29 mouse cellular contexts compared by ENCODE assay signal in genomic region chr2:70793276-70793675, GRCm38 (mm10). TPM values are rescaled to one million over a fixed set of nuclear protein-coding genes. Genes with fewer than 3 reads are reported as not detected.
A peak's percentile ranks its signal among the peaks of the same experiment; 100 is the strongest.
DNase-seq lines count a peak whose midpoint lies in the region; ATAC-seq and TF ChIP-seq lines count a peak whose summit lies in the region.
"Had no signal": no experiment of that assay in that cellular context is flagged by ENCODE, and none has a peak within 500 bp of the region (broad histone marks: within the 10 kb centered on the region; RNA-seq: fewer than 3 reads in every experiment).

No protein-coding gene starts in this region.

- H3K27me3 ChIP-seq in midbrain, embryonic 11.5 days (ENCODE audit: control insufficient read depth, insufficient read depth, low read length): no peaks in the 10 kb centered on the region
- H3K27me3 ChIP-seq in midbrain, embryonic 10.5 days (ENCODE audit: low read depth, poor library complexity, severe bottlenecking): no peaks in the 10 kb centered on the region
- H3K27me3 ChIP-seq in CH12.LX (replicated peaks): no peaks in the 10 kb centered on the region
- H3K27me3 ChIP-seq: embryonic facial prominence, embryonic 13.5 days; forebrain, embryonic 12.5 days; forebrain, embryonic 15.5 days; heart, embryonic 12.5 days; heart, embryonic 15.5 days; hindbrain, embryonic 13.5 days; intestine, embryonic 15.5 days had no signal

- no peak for ATAC-seq in midbrain, embryonic 11.5 days (ENCODE audit: low FRiP score)
- ATAC-seq in inflammation-experienced regulatory T-cells, adult 6 months: peak; percentile 58
- ATAC-seq: forebrain, embryonic 15.5 days; hindbrain, embryonic 16.5 days; intestine, embryonic 15.5 days had no signal

- TF ChIP-seq EP300 in CH12.LX (IDR thresholded peaks at IDR 0.05; ENCODE audit: low read length): no peak

- in situ Hi-C loops in CH12.LX (cut with MboI; ENCODE audit: low pct_ligation_motif_present, low pct_unique_long_range_greater_than_20kb, low sequenced_read_pairs): no loop called here

- H3K79me2 ChIP-seq in CH12.LX (replicated peaks; ENCODE audit: control insufficient read depth, extremely low read depth, insufficient read depth, poor library complexity, severe bottlenecking): peaks cover 26% of the 10 kb centered on the region

- no peak for TF ChIP-seq POLR2A in CH12.LX (IDR thresholded peaks at IDR 0.05; ENCODE audit: low read depth, low read length)

- H3K27ac ChIP-seq in midbrain, embryonic 11.5 days (ENCODE audit: low read depth, low read length): no peak overlapping the region
- no peak overlapping the region for H3K27ac ChIP-seq in midbrain, embryonic 10.5 days (replicated peaks)
- H3K27ac ChIP-seq in CH12.LX (ENCODE audit: insufficient read depth, low read depth): no peak overlapping the region; the same call in 1 of the 2 replicates
- H3K27ac ChIP-seq: embryonic facial prominence, embryonic 10.5 days; embryonic facial prominence, embryonic 13.5 days; forebrain, embryonic 12.5 days; forebrain, embryonic 15.5 days; heart, embryonic 15.5 days; hindbrain, embryonic 10.5 days; hindbrain, embryonic 13.5 days; intestine, embryonic 15.5 days had no signal

- no peaks in the 10 kb centered on the region for H3K4me1 ChIP-seq in midbrain, embryonic 11.5 days (ENCODE audit: control insufficient read depth, insufficient read depth, low read length)
- no peaks in the 10 kb centered on the region for H3K4me1 ChIP-seq in midbrain, embryonic 10.5 days
- H3K4me1 ChIP-seq in CH12.LX (ENCODE audit: control insufficient read depth in 1 of 2, insufficient read depth in 2 of 2): peaks cover 0 to 17% of the 10 kb centered on the region in 2 experiments; a peak in 2 of 4 replicates
- H3K4me1 ChIP-seq: embryonic facial prominence, embryonic 10.5 days; embryonic facial prominence, embryonic 13.5 days; forebrain, embryonic 12.5 days; forebrain, embryonic 15.5 days; hindbrain, embryonic 10.5 days; hindbrain, embryonic 13.5 days; intestine, embryonic 15.5 days had no signal

- H3K9ac ChIP-seq in midbrain, embryonic 11.5 days (ENCODE audit: low read length): no peak overlapping the region
- H3K9ac ChIP-seq in CH12.LX (ENCODE audit: insufficient read depth, low read depth): peak overlapping the region; percentile 39; the same call in 1 of the 2 replicates
- H3K9ac ChIP-seq: embryonic facial prominence, embryonic 13.5 days; forebrain, embryonic 12.5 days; forebrain, embryonic 15.5 days; heart, embryonic 12.5 days; heart, embryonic 15.5 days; hindbrain, embryonic 13.5 days; intestine, embryonic 15.5 days had no signal

- H3K36me3 ChIP-seq in midbrain, embryonic 11.5 days (ENCODE audit: control insufficient read depth, insufficient read depth, low read length): no peaks in the 10 kb centered on the region
- peaks cover 28% of the 10 kb centered on the region for H3K36me3 ChIP-seq in midbrain, embryonic 10.5 days
- peaks cover 0 to 9% of the 10 kb centered on the region in 2 experiments for H3K36me3 ChIP-seq in CH12.LX (replicated peaks in 1 of 2; ENCODE audit: control insufficient read depth in 1 of 2, insufficient read depth in 1 of 2, low read length in 1 of 2)
- H3K36me3 ChIP-seq: forebrain, embryonic 15.5 days had no signal

- peak; percentile 72 for DNase-seq in midbrain, embryonic 11.5 days (ENCODE audit: low spot score, missing footprints)
- no peak for DNase-seq in midbrain, embryonic 10.5 days (ENCODE audit: low spot score)
- DNase-seq in CH12.LX (ENCODE audit: extremely low read depth): no peak
- no peak for DNase-seq in urinary bladder, postnatal 36 days (ENCODE audit: low spot score in 2 of 2)
- DNase-seq in adrenal gland, postnatal 25 days: no peak
- DNase-seq: adrenal gland, postnatal 10 days; B cell, adult 2 months; cerebellum, adult 11 months; cerebellum, adult 2 months; cerebellum, adult 9-11 months; cerebellum, postnatal 36 days; embryo, embryonic 11 days; gastrocnemius, postnatal 25 days; heart, adult 18-20 months; heart, postnatal 10 days; heart, postnatal 36 days; kidney, adult 11 months had no signal

- 89% methylated on average over 4 of the region's 4 CpGs for WGBS in midbrain, embryonic 11.5 days
- 88% methylated on average over 4 of the region's 4 CpGs for WGBS in midbrain, embryonic 10.5 days

- TF ChIP-seq CTCF in CH12.LX (conservative IDR thresholded peaks at IDR 0.05 in 1 of 2, IDR thresholded peaks at IDR 0.05 in 1 of 2; ENCODE audit: low read depth in 2 of 2, low read length in 2 of 2): no peak

- H3K9me3 ChIP-seq in midbrain, embryonic 11.5 days (ENCODE audit: control insufficient read depth, low read length): no peaks in the 10 kb centered on the region
- peaks cover 7% of the 10 kb centered on the region; the same call in 1 of the 2 replicates for H3K9me3 ChIP-seq in midbrain, embryonic 10.5 days (replicated peaks)
- no peaks in the 10 kb centered on the region for H3K9me3 ChIP-seq in CH12.LX (replicated peaks; ENCODE audit: low read length)
- H3K9me3 ChIP-seq: embryonic facial prominence, embryonic 13.5 days; forebrain, embryonic 12.5 days; forebrain, embryonic 15.5 days; heart, embryonic 12.5 days; heart, embryonic 15.5 days; hindbrain, embryonic 10.5 days; hindbrain, embryonic 13.5 days; intestine, embryonic 15.5 days had no signal

- no peak overlapping the region for H3K4me3 ChIP-seq in midbrain, embryonic 11.5 days (ENCODE audit: low read depth, low read length)
- H3K4me3 ChIP-seq in midbrain, embryonic 10.5 days: no peak overlapping the region
- no peak overlapping the region for H3K4me3 ChIP-seq in CH12.LX (replicated peaks in 1 of 3; ENCODE audit: low read depth in 2 of 3, low read length in 2 of 3, poor library complexity in 1 of 3)
- H3K4me3 ChIP-seq: embryonic facial prominence, embryonic 10.5 days; embryonic facial prominence, embryonic 13.5 days; erythroblast, embryonic 14.5 days; forebrain, embryonic 12.5 days; forebrain, embryonic 15.5 days; heart, embryonic 12.5 days; heart, embryonic 15.5 days; hindbrain, embryonic 10.5 days; hindbrain, embryonic 13.5 days; intestine, embryonic 15.5 days had no signal

- no peak for TF ChIP-seq RAD21 in CH12.LX (IDR thresholded peaks at IDR 0.05; ENCODE audit: low read depth, low read length)

- dilution Hi-C loops in CH12.LX (cut with MboI; ENCODE audit: extremely low pct_ligation_motif_present, extremely low pct_unique_long_range_greater_than_20kb, low sequenced_read_pairs): no loop called here

- no peak overlapping the region for H3K4me2 ChIP-seq in midbrain, embryonic 11.5 days
- H3K4me2 ChIP-seq in CH12.LX (ENCODE audit: insufficient read depth, low read depth, poor library complexity, severe bottlenecking): peak overlapping the region; percentile 89
- H3K4me2 ChIP-seq: embryonic facial prominence, embryonic 13.5 days; forebrain, embryonic 12.5 days; forebrain, embryonic 15.5 days; heart, embryonic 12.5 days; heart, embryonic 15.5 days; hindbrain, embryonic 13.5 days; intestine, embryonic 15.5 days had no signal

TF ChIP-seq in CH12.LX, 34 proteins besides CTCF, POLR2A, EP300 and RAD21:
- TF ChIP-seq JUN (IDR thresholded peaks at IDR 0.05; ENCODE audit: insufficient read depth, low read depth, low read length) (no peak), IRF4 (IDR thresholded peaks at IDR 0.05; ENCODE audit: low read depth, low read length) (peak; percentile 79), MEF2A (IDR thresholded peaks at IDR 0.05; ENCODE audit: borderline replicate concordance, low read depth, low read length) (no peak)

RNA-seq across cellular contexts. Expression of gene Tlk1, which starts 32.3 kb away (rescaled TPM):
- 44.6 and 45.2 TPM in 2 replicates for polyA plus RNA-seq in midbrain, embryonic 11.5 days (2014; fragmentation: Nextera tagmentation; extraction: Ambion mirVana)
- polyA plus RNA-seq in midbrain, embryonic 10.5 days (2016; fragmentation: Nextera tagmentation; extraction: Ambion mirVana): 30.1 and 30.5 TPM in 2 replicates
- total RNA-seq in CH12.LX (2012; rRNA removed) (13.1 and 15.4 TPM in 2 replicates), CH12.LX (2014; rRNA removed) (16.7 and 17.4 TPM in 2 replicates)
- 37.6 and 39.1 TPM in 2 replicates for polyA plus RNA-seq in CH12.LX (2012; ENCODE audit: insufficient read length, low read depth)
- 10 to 100 TPM; 30.5 to 45.3 (median 44.1) TPM for polyA plus RNA-seq in inflammation-experienced regulatory T-cells, adult 6 months (2017; shearing (Covaris generic))
- total RNA-seq in adrenal gland, postnatal 25 days (2021): 70.8 and 82.7 TPM in 2 replicates
